Mouse (Mus musculus) heart, postnatal 4 days (tissue): ENCODE results near the gene Cntnap2. TPM values are rescaled to one million over a fixed set of nuclear protein-coding genes. Genes with fewer than 3 reads are reported as not detected.
"Not testable (repeated sequence)": the region's sequence is repeated elsewhere in the genome, so short reads cannot be mapped to it uniquely, and the experiment has no call there.

ENCODE experiments used
- DNase-seq: peaks from one replicate; pipeline ENCODE4 v3.0.0; 2021
- total RNA-seq, 2 experiments: library from RNA; stranded (reverse); gene quantifications; 2 replicates each; pipeline ENCODE4 v1.2.3; 2021

The Cntnap2 gene
- total RNA-seq, 2 experiments from 2014 or later, result 0.05 TPM

- DNase-seq, result no peak
Observed at GRCm38 (mm10) chr6:47255270-47255669, 2196.1 kb downstream of the Cntnap2 start.

- no peak for DNase-seq
Observed at GRCm38 (mm10) chr6:47256227-47256887, 2197.2 kb downstream of the Cntnap2 start.

GRCm38 (mm10) chr6:47256918-47257506 is 2197.9 kb downstream of the Cntnap2 start:
- no peak for DNase-seq

GRCm38 (mm10) chr6:47259626-47260114 is 2200.5 kb downstream of the Cntnap2 start:
- no peak for DNase-seq

- DNase-seq, result no peak
Observed at GRCm38 (mm10) chr6:47267236-47267635, 2208.1 kb downstream of the Cntnap2 start.

- DNase-seq, result no peak
Observed at GRCm38 (mm10) chr6:47269455-47269854, 2210.3 kb downstream of the Cntnap2 start.

GRCm38 (mm10) chr6:47271576-47271975 is 2212.4 kb downstream of the Cntnap2 start:
- no peak for DNase-seq

GRCm38 (mm10) chr6:47272606-47273575 is 2213.7 kb downstream of the Cntnap2 start:
- DNase-seq, result no peak

- DNase-seq, result no peak
Observed at GRCm38 (mm10) chr6:47275065-47275464, 2215.9 kb downstream of the Cntnap2 start.

GRCm38 (mm10) chr6:47279183-47279582 is 2220.0 kb downstream of the Cntnap2 start:
- DNase-seq, result no peak

GRCm38 (mm10) chr6:47281584-47281983 is 2222.4 kb downstream of the Cntnap2 start:
- DNase-seq, result no peak

GRCm38 (mm10) chr6:47284794-47285193 is 2225.6 kb downstream of the Cntnap2 start:
- no peak for DNase-seq

GRCm38 (mm10) chr6:47285742-47286141 is 2226.6 kb downstream of the Cntnap2 start:
- DNase-seq, result no peak

GRCm38 (mm10) chr6:47286247-47286967 is 2227.2 kb downstream of the Cntnap2 start:
- DNase-seq, result not testable (repeated sequence)

GRCm38 (mm10) chr6:47287722-47288121 is 2228.6 kb downstream of the Cntnap2 start:
- DNase-seq, result no peak

GRCm38 (mm10) chr6:47291973-47292372 is 2232.8 kb downstream of the Cntnap2 start:
- DNase-seq, result no peak

- DNase-seq, result no peak
Observed at GRCm38 (mm10) chr6:47292437-47292836, 2233.3 kb downstream of the Cntnap2 start.

GRCm38 (mm10) chr6:47294433-47294832 is 2235.3 kb downstream of the Cntnap2 start:
- no peak for DNase-seq

GRCm38 (mm10) chr6:47304848-47305490 is 2245.8 kb downstream of the Cntnap2 start:
- no peak for DNase-seq

- DNase-seq, result no peak
Observed at GRCm38 (mm10) chr6:47306065-47306798, 2247.1 kb downstream of the Cntnap2 start.

- DNase-seq, result no peak
Observed at GRCm38 (mm10) chr6:47306954-47307353, 2247.8 kb downstream of the Cntnap2 start.
